Mouse (Mus musculus): Measurements from ENCODE around the gene Vmn1r58.
"Not testable (repeated sequence)": the region's sequence is repeated elsewhere in the genome, so short reads cannot be mapped to it uniquely, and the experiment has no call there.

The Vmn1r58 gene

DNA sequence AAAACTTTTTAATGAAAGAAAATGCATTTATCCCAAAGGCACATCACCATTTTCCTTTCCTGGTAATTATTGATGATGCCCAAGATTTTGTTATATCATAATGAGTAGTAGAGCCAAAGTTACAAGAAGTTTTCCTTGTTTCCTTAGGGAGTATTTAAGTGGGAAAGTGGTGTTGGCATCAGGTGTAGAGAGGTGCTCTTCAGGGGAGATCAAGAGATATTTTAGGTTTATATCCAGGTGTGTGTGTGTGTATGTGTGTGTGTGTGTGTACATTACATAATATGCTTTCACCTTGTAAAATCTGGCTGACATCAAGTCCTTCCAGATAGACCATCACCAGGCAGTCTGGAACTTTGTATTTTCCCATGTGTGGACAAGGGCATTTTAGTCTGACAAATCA lies at the start of gene Vmn1r58:
Vmn1r58 (minus strand) TSS at position 101 of the 400 bp plus-strand sequence.
- not testable (repeated sequence) for DNase-seq (ENCODE audit: low read depth, low spot score)

DNA sequence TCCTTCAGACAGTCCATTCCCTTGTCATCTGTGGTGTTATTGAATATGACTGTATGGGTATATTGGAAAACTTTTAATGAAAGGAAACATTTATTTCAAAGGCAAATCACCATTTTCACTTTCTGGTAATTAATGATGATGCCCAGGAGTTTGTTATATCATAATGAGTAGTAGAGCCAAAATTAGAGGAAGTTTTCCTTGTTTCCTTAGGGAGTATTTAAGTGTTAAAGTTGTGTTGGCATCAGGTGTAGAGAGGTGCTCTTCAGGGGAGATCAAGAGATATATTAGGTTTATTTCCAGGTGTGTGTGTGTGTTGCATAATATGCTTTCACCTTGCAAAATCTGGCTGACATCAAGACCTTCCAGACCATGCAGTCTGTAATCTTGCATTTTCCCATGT lies 43.5 kb upstream of the Vmn1r58 start, which contains the start of gene Vmn1r59:
Vmn1r59 (minus strand) TSS at position 101 of the 400 bp plus-strand sequence.
- DNase-seq (ENCODE audit: low read depth, low spot score), result no peak

DNA sequence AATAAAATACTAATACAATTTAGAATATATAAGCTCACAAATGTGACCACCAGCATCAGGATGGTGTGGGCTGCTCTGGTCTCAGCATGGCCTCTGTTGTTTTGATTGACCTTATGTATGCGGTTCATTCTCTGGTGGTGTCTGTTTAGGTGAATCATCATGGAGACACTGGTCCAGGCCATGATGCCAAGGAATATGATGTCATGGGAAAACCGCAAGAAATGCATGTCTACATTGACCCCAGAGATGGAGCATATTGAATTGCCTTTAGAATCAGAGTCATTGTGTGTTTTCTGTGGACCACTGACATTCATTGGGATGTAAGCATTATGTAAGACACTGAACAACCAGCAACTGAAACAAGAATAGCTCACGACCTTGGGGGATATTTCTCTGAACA lies 40.8 kb upstream of the Vmn1r58 start:
- not testable (repeated sequence) for DNase-seq (ENCODE audit: low read depth, low spot score)

DNA sequence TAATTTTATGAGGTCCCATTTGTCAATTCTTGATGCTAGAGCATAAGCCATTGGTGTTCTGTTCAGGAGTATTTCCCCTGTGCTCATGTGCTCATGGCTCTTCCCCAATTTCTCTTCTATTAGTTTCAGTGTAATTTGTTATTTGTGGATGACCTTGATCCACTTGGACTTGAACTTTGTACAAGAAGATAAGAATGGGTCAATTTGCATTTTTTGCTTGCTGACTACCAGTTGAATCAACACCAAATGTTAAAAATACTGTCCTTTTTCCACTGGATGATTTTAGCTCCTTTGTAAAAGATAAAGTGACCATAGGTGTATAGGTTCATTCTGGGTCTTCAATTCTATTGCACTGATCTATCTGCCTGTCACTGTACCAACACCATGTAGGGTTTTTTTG lies 35.4 kb upstream of the Vmn1r58 start:
- no peak for DNase-seq (ENCODE audit: low read depth, low spot score)

DNA sequence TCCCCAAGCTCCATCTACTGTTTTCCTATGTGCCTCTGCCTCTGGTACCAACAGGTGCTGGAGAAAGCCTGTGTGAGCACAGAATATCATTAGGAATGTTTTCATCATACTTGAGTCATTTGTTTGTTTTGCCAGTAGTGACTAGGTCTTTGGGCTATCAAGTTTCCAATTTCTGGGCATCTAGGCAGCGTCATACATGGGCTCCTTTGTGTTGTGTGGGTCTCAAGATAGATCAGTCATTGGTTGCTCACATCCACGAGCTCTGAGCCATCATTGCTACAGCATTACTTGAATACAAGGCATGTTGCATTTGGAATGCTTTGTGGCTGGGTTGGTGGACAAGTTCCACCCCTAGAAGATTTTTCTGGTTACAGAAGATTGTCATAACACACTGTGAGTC lies 7.0 kb downstream of the Vmn1r58 start:
- DNase-seq (ENCODE audit: low read depth, low spot score), result no peak

DNA sequence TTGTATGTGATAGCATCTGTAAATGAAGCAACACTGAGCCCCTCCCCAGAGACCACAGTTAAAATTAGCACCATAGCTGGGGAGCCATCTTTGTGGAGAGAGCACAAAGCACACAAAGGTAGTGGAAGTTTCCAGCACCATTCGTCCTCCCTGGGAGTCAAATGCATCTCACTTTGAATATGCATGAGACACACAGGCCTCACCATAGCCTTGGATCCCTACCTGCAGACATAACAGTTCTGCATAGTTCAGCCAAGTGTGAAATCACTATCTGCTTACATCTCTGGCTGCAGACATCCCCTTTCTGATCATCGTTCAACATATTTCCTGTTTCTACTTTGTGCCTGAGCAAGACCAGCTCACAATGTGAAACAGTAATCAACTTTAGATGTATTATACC lies 46.5 kb downstream of the Vmn1r58 start:
- DNase-seq (ENCODE audit: low read depth, low spot score), result no peak

DNA sequence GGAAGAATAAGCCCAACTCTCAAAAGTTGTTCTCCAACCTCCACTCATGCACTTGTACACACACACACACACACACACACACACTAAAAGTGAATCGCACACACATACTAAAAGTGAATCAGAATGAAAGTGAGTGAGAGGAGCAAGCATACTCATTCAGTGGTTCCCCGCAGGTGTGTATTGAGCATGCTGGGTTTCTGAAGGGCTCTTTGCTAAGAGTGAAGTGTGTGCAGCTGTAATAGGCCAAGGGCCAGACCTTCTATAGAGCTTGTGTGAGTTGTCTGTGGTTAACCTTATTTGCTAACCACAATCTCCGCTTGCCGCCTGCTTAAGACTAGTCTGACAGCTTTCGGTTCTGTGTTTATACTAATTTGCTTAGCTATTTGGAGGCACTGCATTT lies 49.6 kb downstream of the Vmn1r58 start:
- no peak for DNase-seq (ENCODE audit: low read depth, low spot score)

Measured in brain, embryonic 18.5 days (tissue).